Mouse (Mus musculus) kidney, adult 2 months (tissue): ENCODE measurements around the gene Phactr4.
A peak's percentile ranks its signal among the peaks of the same experiment; 100 is the strongest.

Experiments used
- CTCF ChIP-seq: fragments of 200-500 bp; conservative IDR thresholded peaks from 2 replicates; pipeline ENCODE4 v1.5.1; 2011; ENCODE audit warnings: low read depth, mild to moderate bottlenecking, control low read depth, low read length, moderate library complexity, mixed read lengths; ENCODE audit not compliant: insufficient read depth, insufficient read length
- POLR2A ChIP-seq: fragments of 200-500 bp; IDR thresholded peaks from one replicate; pipeline ENCODE4 v1.6.1; 2011; ENCODE audit warnings: low read depth, low read length, control low read depth

- no peak for TF ChIP-seq CTCF
- peak; percentile 48 for TF ChIP-seq POLR2A
These were observed at the start of gene Phactr4 for GRCm38 (mm10) chr4:132421923-132422782.
